Comparison of ENCODE assay signal across 9 mouse cellular contexts in the genomic region with DNA sequence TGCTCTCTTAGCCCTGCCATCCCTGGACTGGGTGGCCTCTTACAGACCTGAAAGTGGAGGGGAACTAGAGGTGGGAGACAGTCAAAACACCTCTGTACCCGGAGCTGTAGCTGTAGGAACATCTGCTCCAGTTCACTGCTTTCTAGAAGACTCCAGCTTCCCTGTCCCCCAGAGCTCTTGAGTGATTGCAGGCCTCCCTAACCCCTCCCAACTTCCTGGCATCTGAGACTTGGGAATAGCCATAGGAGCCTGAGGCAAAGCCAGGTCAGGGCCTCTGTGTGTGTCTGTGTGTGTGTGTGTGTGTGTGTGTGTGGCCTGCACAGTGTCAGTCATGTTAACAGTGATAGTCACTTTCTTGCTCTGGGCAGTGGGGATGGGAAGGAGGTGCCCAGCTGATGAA.
DNase-seq lines count a peak whose midpoint lies in the region; ATAC-seq and TF ChIP-seq lines count a peak whose summit lies in the region.
"Had no signal": no experiment of that assay in that cellular context is flagged by ENCODE, and none has a peak within 500 bp of the region (broad histone marks: within the 10 kb centered on the region; RNA-seq: fewer than 3 reads in every experiment).

No protein-coding gene starts in this region.

- WGBS in hindbrain, embryonic 12.5 days = 76% methylated on average over 1 of the region's 1 CpGs
- WGBS in hindbrain, postnatal 0 days = 59% methylated on average over 1 of the region's 1 CpGs
- WGBS in midbrain, embryonic 12.5 days = 71% methylated on average over 1 of the region's 1 CpGs
- WGBS in midbrain, embryonic 11.5 days = 82% methylated on average over 1 of the region's 1 CpGs
- 15% methylated on average over 1 of the region's 1 CpGs for WGBS in heart, postnatal 0 days
- 31% methylated on average over 1 of the region's 1 CpGs for WGBS in stomach, postnatal 0 days

- H3K4me3 ChIP-seq in hindbrain, embryonic 12.5 days = no peak overlapping the region
- H3K4me3 ChIP-seq in hindbrain, postnatal 0 days (ENCODE audit: low read length) = no peak overlapping the region
- H3K4me3 ChIP-seq in midbrain, embryonic 12.5 days = no peak overlapping the region
- H3K4me3 ChIP-seq in midbrain, embryonic 11.5 days (ENCODE audit: low read depth, low read length) = no peak overlapping the region
- no peak overlapping the region for H3K4me3 ChIP-seq in heart, postnatal 0 days (ENCODE audit: low read depth, low read length)
- H3K4me3 ChIP-seq in stomach, postnatal 0 days (ENCODE audit: low read depth, low read length) = no peak overlapping the region

- no peak for ATAC-seq in hindbrain, embryonic 12.5 days (ENCODE audit: low FRiP score)
- ATAC-seq in hindbrain, postnatal 0 days = no peak
- ATAC-seq in midbrain, embryonic 12.5 days (ENCODE audit: low FRiP score, low read depth) = no peak
- no peak for ATAC-seq in midbrain, embryonic 11.5 days (ENCODE audit: low FRiP score)
- peak; percentile 15; the same call in 1 of the 2 replicates for ATAC-seq in heart, postnatal 0 days (ENCODE audit: insufficient read depth, low read depth)
- ATAC-seq in stomach, postnatal 0 days (ENCODE audit: low FRiP score, low TSS enrichment) = no peak

- peaks cover 60% of the 10 kb centered on the region for H3K4me1 ChIP-seq in hindbrain, embryonic 12.5 days
- H3K4me1 ChIP-seq in hindbrain, postnatal 0 days (ENCODE audit: insufficient read depth, low read length) = peaks cover 21% of the 10 kb centered on the region
- peaks cover 42% of the 10 kb centered on the region for H3K4me1 ChIP-seq in midbrain, embryonic 12.5 days
- H3K4me1 ChIP-seq in midbrain, embryonic 11.5 days (ENCODE audit: control insufficient read depth, insufficient read depth, low read length) = peaks cover 9% of the 10 kb centered on the region
- peaks cover 35% of the 10 kb centered on the region for H3K4me1 ChIP-seq in heart, postnatal 0 days (ENCODE audit: control insufficient read depth, insufficient read depth)
- peaks cover 6% of the 10 kb centered on the region; the same call in 1 of the 2 replicates for H3K4me1 ChIP-seq in stomach, postnatal 0 days (replicated peaks; ENCODE audit: control insufficient read depth, insufficient read depth)

- no peak for TF ChIP-seq CTCF in hindbrain, postnatal 0 days (IDR thresholded peaks at IDR 0.05; ENCODE audit: low read depth)
- TF ChIP-seq CTCF in heart, postnatal 0 days (IDR thresholded peaks at IDR 0.05; ENCODE audit: low read depth) = no peak
- TF ChIP-seq CTCF in stomach, postnatal 0 days (IDR thresholded peaks at IDR 0.05; ENCODE audit: low read depth) = no peak

- TF ChIP-seq EP300 in heart, postnatal 0 days (IDR thresholded peaks at IDR 0.05; ENCODE audit: low read depth) = no peak
- TF ChIP-seq EP300 in stomach, postnatal 0 days (optimal IDR thresholded peaks at IDR 0.05) = no peak

- H3K27ac ChIP-seq in hindbrain, embryonic 12.5 days = 0 out of 2 replicates have a peak overlapping the region, but pooled peaks have one; percentile 40
- no peak overlapping the region for H3K27ac ChIP-seq in hindbrain, postnatal 0 days
- H3K27ac ChIP-seq in midbrain, embryonic 12.5 days (replicated peaks) = peak overlapping the region; percentile 31; the same call in 1 of the 2 replicates
- no peak overlapping the region for H3K27ac ChIP-seq in midbrain, embryonic 11.5 days (ENCODE audit: low read depth, low read length)
- peak overlapping the region; percentile 71 for H3K27ac ChIP-seq in heart, postnatal 0 days (ENCODE audit: low read depth)
- 0 out of 2 replicates have a peak overlapping the region, but pooled peaks have one; percentile 8 for H3K27ac ChIP-seq in stomach, postnatal 0 days (replicated peaks)

- no peaks in the 10 kb centered on the region for H3K27me3 ChIP-seq in hindbrain, embryonic 12.5 days
- no peaks in the 10 kb centered on the region for H3K27me3 ChIP-seq in hindbrain, postnatal 0 days (ENCODE audit: insufficient read depth, low read length)
- no peaks in the 10 kb centered on the region for H3K27me3 ChIP-seq in midbrain, embryonic 12.5 days
- H3K27me3 ChIP-seq in midbrain, embryonic 11.5 days (ENCODE audit: control insufficient read depth, insufficient read depth, low read length) = no peaks in the 10 kb centered on the region
- no peaks in the 10 kb centered on the region for H3K27me3 ChIP-seq in heart, postnatal 0 days (ENCODE audit: control insufficient read depth, insufficient read depth, low read length)
- H3K27me3 ChIP-seq in stomach, postnatal 0 days (ENCODE audit: control insufficient read depth, insufficient read depth, low read length) = no peaks in the 10 kb centered on the region

- H3K9me3 ChIP-seq in hindbrain, embryonic 12.5 days (replicated peaks) = no peaks in the 10 kb centered on the region
- H3K9me3 ChIP-seq in hindbrain, postnatal 0 days (ENCODE audit: low read length) = no peaks in the 10 kb centered on the region
- H3K9me3 ChIP-seq in midbrain, embryonic 12.5 days = no peaks in the 10 kb centered on the region
- no peaks in the 10 kb centered on the region for H3K9me3 ChIP-seq in midbrain, embryonic 11.5 days (ENCODE audit: control insufficient read depth, low read length)
- no peaks in the 10 kb centered on the region for H3K9me3 ChIP-seq in heart, postnatal 0 days (replicated peaks; ENCODE audit: control insufficient read depth, low read length)
- no peaks in the 10 kb centered on the region for H3K9me3 ChIP-seq in stomach, postnatal 0 days (ENCODE audit: control insufficient read depth, low read length)

- no peak overlapping the region for H3K9ac ChIP-seq in hindbrain, embryonic 12.5 days
- H3K9ac ChIP-seq in hindbrain, postnatal 0 days (replicated peaks; ENCODE audit: low read length) = no peak overlapping the region
- H3K9ac ChIP-seq in midbrain, embryonic 12.5 days (replicated peaks) = no peak overlapping the region
- H3K9ac ChIP-seq in midbrain, embryonic 11.5 days (ENCODE audit: low read length) = no peak overlapping the region
- H3K9ac ChIP-seq in heart, postnatal 0 days (replicated peaks; ENCODE audit: low read depth, low read length) = no peak overlapping the region
- no peak overlapping the region for H3K9ac ChIP-seq in stomach, postnatal 0 days (ENCODE audit: low read length)

- DNase-seq in hindbrain, postnatal 0 days (ENCODE audit: low spot score) = no peak
- no peak for DNase-seq in midbrain, embryonic 11.5 days (ENCODE audit: low spot score, missing footprints)
- DNase-seq in heart, postnatal 0 days (ENCODE audit: low spot score) = peak; percentile 32
- no peak for DNase-seq in stomach, postnatal 0 days (ENCODE audit: low spot score)
- DNase-seq in c-Kit-positive CD71-positive TER-119-positive erythroid progenitor cells, embryonic 14.5 days (ENCODE audit: low spot score) = no peak
- DNase-seq: cerebellum, postnatal 25 days; gastrocnemius, postnatal 10 days had no signal

- peaks cover 19% of the 10 kb centered on the region for H3K36me3 ChIP-seq in hindbrain, embryonic 12.5 days
- H3K36me3 ChIP-seq in hindbrain, postnatal 0 days (ENCODE audit: insufficient read depth, low read length) = no peaks in the 10 kb centered on the region
- H3K36me3 ChIP-seq in midbrain, embryonic 12.5 days = peaks cover 32% of the 10 kb centered on the region
- H3K36me3 ChIP-seq in midbrain, embryonic 11.5 days (ENCODE audit: control insufficient read depth, insufficient read depth, low read length) = peaks cover 2% of the 10 kb centered on the region
- H3K36me3 ChIP-seq in heart, postnatal 0 days (replicated peaks; ENCODE audit: control insufficient read depth, insufficient read depth, low read length) = 0 out of 2 replicates have a peak, but pooled peaks cover 5% of the 10 kb centered on the region
- H3K36me3 ChIP-seq in stomach, postnatal 0 days (ENCODE audit: control insufficient read depth, insufficient read depth, low read length) = 0 out of 2 replicates have a peak, but pooled peaks cover 2% of the 10 kb centered on the region

- no peak overlapping the region for H3K4me2 ChIP-seq in hindbrain, embryonic 12.5 days (replicated peaks)
- no peak overlapping the region for H3K4me2 ChIP-seq in hindbrain, postnatal 0 days (ENCODE audit: low read depth, low read length)
- H3K4me2 ChIP-seq in midbrain, embryonic 12.5 days (replicated peaks) = no peak overlapping the region
- H3K4me2 ChIP-seq in midbrain, embryonic 11.5 days = no peak overlapping the region
- H3K4me2 ChIP-seq in heart, postnatal 0 days (ENCODE audit: low read depth, low read length) = no peak overlapping the region
- H3K4me2 ChIP-seq in stomach, postnatal 0 days (replicated peaks; ENCODE audit: low read depth) = no peak overlapping the region

Comparison
In these comparisons a context has a peak if more than half of its experiments do, and no peak if none do; other contexts are left out.
1. H3K27ac ChIP-seq: peak in hindbrain, embryonic 12.5 days (single experiment), midbrain, embryonic 12.5 days (single experiment), heart, postnatal 0 days (single experiment) and stomach, postnatal 0 days (single experiment); none in hindbrain, postnatal 0 days (single experiment) and midbrain, embryonic 11.5 days (single experiment).